Mouse (Mus musculus): Measurements from ENCODE around the gene Kdm5b. TPM values are rescaled to one million over a fixed set of nuclear protein-coding genes. Genes with fewer than 3 reads are reported as not detected.
A peak's percentile ranks its signal among the peaks of the same experiment; 100 is the strongest.
"Not testable (repeated sequence)": the region's sequence is repeated elsewhere in the genome, so short reads cannot be mapped to it uniquely, and the experiment has no call there.

Gene Kdm5b
- polyA plus RNA-seq (2015; fragmentation: Nextera tagmentation; extraction: Ambion mirVana): 99.4 and 103 TPM in 2 replicates

GRCm38 (mm10) chr1:134559976-134560375, at the start of gene Kdm5b:
Gene Kdm5b (plus strand): TSS chr1:134560171.
- no peak; the same call in 1 of the 2 replicates for ATAC-seq (ENCODE audit: low FRiP score)
- Histone ChIP-seq H3K27ac (peak within 1 kb of the TSS; percentile 97), H3K9me3 (no peaks in the 10 kb centered on the region), H3K9ac (peak within 1 kb of the TSS; percentile 100), H3K4me2 (peak within 1 kb of the TSS; percentile 78), H3K27me3 (no peaks in the 10 kb centered on the region), H3K4me1 (replicated peaks) (peaks cover 46% of the 10 kb centered on the region), H3K4me3 (peak within 1 kb of the TSS; percentile 100), H3K36me3 (no peaks in the 10 kb centered on the region)
- under 1% methylated on average over 34 of the region's 34 CpGs for WGBS

- no peak overlapping the region for H3K9ac ChIP-seq
- peak; percentile 41; the same call in 1 of the 2 replicates for ATAC-seq (ENCODE audit: low FRiP score)
- no peak overlapping the region for H3K4me2 ChIP-seq
- no peak overlapping the region for H3K4me3 ChIP-seq
- H3K27me3 ChIP-seq: peaks cover 33% of the 10 kb centered on the region
- peaks cover 21% of the 10 kb centered on the region for H3K36me3 ChIP-seq
- H3K27ac ChIP-seq: no peak overlapping the region
- WGBS: 40% methylated on average over 4 of the region's 4 CpGs
- peaks cover 32% of the 10 kb centered on the region for H3K4me1 ChIP-seq (replicated peaks)
- H3K9me3 ChIP-seq: no peaks in the 10 kb centered on the region
Observed at GRCm38 (mm10) chr1:134512183-134512582, 47.8 kb upstream of the Kdm5b start.

- 42% methylated on average over 6 of the region's 6 CpGs for WGBS
- no peak overlapping the region for H3K4me3 ChIP-seq
- ATAC-seq (ENCODE audit: low FRiP score): peak; percentile 41; the same call in 1 of the 2 replicates
Observed at GRCm38 (mm10) chr1:134512584-134512983, 47.4 kb upstream of the Kdm5b start.

DNA sequence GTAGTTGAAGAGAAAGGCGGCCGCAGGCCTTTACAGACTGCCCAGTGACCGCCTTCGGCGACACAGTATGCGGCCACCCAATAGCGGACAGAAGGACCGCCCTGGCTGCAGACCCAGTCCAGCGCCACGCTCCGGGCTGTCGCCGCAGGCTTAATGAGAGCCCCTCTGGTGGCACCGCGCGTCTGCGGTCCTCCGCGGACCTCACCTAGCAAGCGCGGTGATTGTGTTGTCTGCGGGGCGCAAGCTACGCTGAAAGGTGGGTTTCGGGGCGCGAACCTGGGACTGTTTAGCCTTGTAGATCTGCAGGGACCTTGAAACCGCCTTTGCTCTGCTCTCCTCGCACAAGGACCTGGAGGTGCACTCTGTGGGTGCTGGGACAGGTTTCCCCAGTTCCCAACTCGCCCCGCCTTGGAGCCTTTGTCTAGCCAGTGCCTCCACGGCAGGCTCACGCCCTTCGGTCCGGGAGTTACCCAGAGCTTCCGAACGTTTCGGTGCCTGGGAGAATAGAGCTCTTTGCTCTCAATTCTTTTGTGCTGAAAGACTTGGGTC, 46.6 kb upstream of the Kdm5b start:
- H3K4me3 ChIP-seq: peak overlapping the region; percentile 35
- peaks cover 9% of the 10 kb centered on the region for H3K36me3 ChIP-seq
- H3K9ac ChIP-seq: peak overlapping the region; percentile 66
- H3K27ac ChIP-seq: no peak overlapping the region
- no peak for ATAC-seq (ENCODE audit: low FRiP score)
- whole genome bisulfite sequencing: under 1% methylated on average over 38 of the region's 38 CpGs
- no peaks in the 10 kb centered on the region for H3K9me3 ChIP-seq
- H3K4me2 ChIP-seq: peak overlapping the region; percentile 59
- peaks cover 33% of the 10 kb centered on the region for H3K27me3 ChIP-seq
- H3K4me1 ChIP-seq (replicated peaks): peaks cover 32% of the 10 kb centered on the region

More at GRCm38 (mm10) chr1:134512584-134512983, 47.4 kb upstream of the Kdm5b start:
- no peak overlapping the region for H3K4me2 ChIP-seq
- no peak overlapping the region for H3K9ac ChIP-seq
- H3K27me3 ChIP-seq: peaks cover 33% of the 10 kb centered on the region
- H3K4me1 ChIP-seq (replicated peaks): peaks cover 32% of the 10 kb centered on the region
- H3K9me3 ChIP-seq: no peaks in the 10 kb centered on the region
- no peak overlapping the region for H3K27ac ChIP-seq
- peaks cover 17% of the 10 kb centered on the region for H3K36me3 ChIP-seq

- Histone ChIP-seq H3K36me3 (peaks cover 5% of the 10 kb centered on the region; the same call in 1 of the 2 replicates), H3K27ac (no peak overlapping the region), H3K9ac (peak overlapping the region; percentile 66; the same call in 1 of the 2 replicates), H3K4me2 (peak overlapping the region; percentile 59), H3K27me3 (peaks cover 33% of the 10 kb centered on the region), H3K9me3 (no peaks in the 10 kb centered on the region), H3K4me1 (replicated peaks) (peaks cover 32% of the 10 kb centered on the region), H3K4me3 (peak overlapping the region; percentile 35; the same call in 1 of the 2 replicates)
- no peak for ATAC-seq (ENCODE audit: low FRiP score)
- WGBS: 46% methylated on average over 16 of the region's 16 CpGs
Observed at GRCm38 (mm10) chr1:134513876-134514590, 45.9 kb upstream of the Kdm5b start.

GRCm38 (mm10) chr1:134515891-134516290, 44.1 kb upstream of the Kdm5b start:
- 81% methylated on average over 2 of the region's 2 CpGs for WGBS
- H3K4me1 ChIP-seq (replicated peaks): peaks cover 32% of the 10 kb centered on the region
- ATAC-seq (ENCODE audit: low FRiP score): no peak
- H3K27ac ChIP-seq: 0 out of 2 replicates have a peak overlapping the region, but pooled peaks have one; percentile 44
- H3K9ac ChIP-seq: no peak overlapping the region
- H3K4me2 ChIP-seq: no peak overlapping the region
- no peak overlapping the region for H3K4me3 ChIP-seq
- H3K9me3 ChIP-seq: no peaks in the 10 kb centered on the region
- peaks cover 33% of the 10 kb centered on the region for H3K27me3 ChIP-seq
- no peaks in the 10 kb centered on the region for H3K36me3 ChIP-seq

GRCm38 (mm10) chr1:134516491-134517198, 43.3 kb upstream of the Kdm5b start:
- H3K27ac ChIP-seq: 0 out of 2 replicates have a peak overlapping the region, but pooled peaks have one; percentile 44
- no peak overlapping the region for H3K4me2 ChIP-seq
- 23% methylated on average over 4 of the region's 4 CpGs for WGBS
- H3K9ac ChIP-seq: peak overlapping the region; percentile 19; the same call in 1 of the 2 replicates
- H3K4me3 ChIP-seq: no peak overlapping the region
- no peaks in the 10 kb centered on the region for H3K9me3 ChIP-seq
- H3K27me3 ChIP-seq: peaks cover 31% of the 10 kb centered on the region
- H3K4me1 ChIP-seq (replicated peaks): peaks cover 30% of the 10 kb centered on the region
- ATAC-seq (ENCODE audit: low FRiP score): no peak
- no peaks in the 10 kb centered on the region for H3K36me3 ChIP-seq

- Histone ChIP-seq H3K27me3 (peaks cover 24% of the 10 kb centered on the region), H3K4me1 (replicated peaks) (peaks cover 19% of the 10 kb centered on the region)
- not testable (repeated sequence) for ATAC-seq (ENCODE audit: low FRiP score); H3K4me3 ChIP-seq; H3K27ac ChIP-seq; H3K36me3 ChIP-seq; H3K4me2 ChIP-seq; H3K9me3 ChIP-seq; H3K9ac ChIP-seq
- 98% methylated on average over 14 of the region's 14 CpGs for WGBS
Observed at GRCm38 (mm10) chr1:134517841-134518240, 42.1 kb upstream of the Kdm5b start.

DNA sequence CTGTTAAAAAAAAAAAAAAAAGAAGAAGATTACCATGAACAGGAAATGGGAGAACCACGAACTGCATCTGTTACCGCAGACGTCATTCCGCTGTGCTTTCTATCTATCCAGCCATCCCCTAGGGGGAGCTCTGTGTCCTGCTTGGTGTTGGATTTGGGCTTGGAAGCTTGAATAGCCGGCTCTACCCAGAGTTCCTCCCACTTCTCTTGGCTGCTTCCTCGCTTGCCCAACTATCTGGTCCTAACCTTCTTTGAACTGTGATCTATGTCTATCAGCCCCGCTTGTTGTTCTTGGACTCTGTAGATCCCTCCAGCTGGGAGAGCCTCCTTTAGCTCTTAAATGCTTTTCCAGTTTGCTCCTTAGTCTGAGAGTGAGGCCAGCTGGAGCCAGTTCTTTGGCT, 41.3 kb upstream of the Kdm5b start:
- ATAC-seq (ENCODE audit: low FRiP score): no peak

DNA sequence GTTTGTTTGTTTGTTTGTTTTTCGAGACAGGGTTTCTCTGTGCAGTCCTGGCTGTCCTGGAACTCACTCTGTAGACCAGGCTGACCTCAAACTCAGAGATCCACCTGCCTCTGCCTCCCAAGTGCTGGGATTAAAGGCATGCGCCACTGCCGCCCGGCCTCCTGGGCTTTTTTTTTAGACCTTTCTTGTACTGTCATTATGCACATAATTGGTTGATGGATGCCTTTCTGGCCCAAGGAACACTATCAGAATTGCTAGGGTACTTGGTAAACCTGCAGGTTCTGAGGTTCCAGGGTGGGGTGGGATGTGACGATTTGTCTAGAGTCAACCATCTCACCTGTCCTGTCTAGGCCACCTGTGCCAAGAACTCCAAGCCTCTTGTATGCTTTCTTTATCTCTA, 40.8 kb upstream of the Kdm5b start:
- not testable (repeated sequence) for H3K27ac ChIP-seq; H3K4me2 ChIP-seq; H3K9ac ChIP-seq; H3K4me3 ChIP-seq; ATAC-seq (ENCODE audit: low FRiP score); H3K4me1 ChIP-seq (replicated peaks); H3K9me3 ChIP-seq; H3K36me3 ChIP-seq
- H3K27me3 ChIP-seq: peaks cover 12% of the 10 kb centered on the region
- 93% methylated on average over 5 of the region's 5 CpGs for WGBS

More for the DNA sequence above, 41.3 kb upstream of the Kdm5b start:
- H3K27me3 ChIP-seq: peaks cover 16% of the 10 kb centered on the region
- no peaks in the 10 kb centered on the region for H3K9me3 ChIP-seq
- H3K27ac ChIP-seq: no peak overlapping the region
- H3K9ac ChIP-seq: no peak overlapping the region
- no peak overlapping the region for H3K4me3 ChIP-seq
- 13% methylated on average over 7 of the region's 7 CpGs for WGBS
- peaks cover 11% of the 10 kb centered on the region for H3K4me1 ChIP-seq (replicated peaks)
- H3K4me2 ChIP-seq: no peak overlapping the region
- no peaks in the 10 kb centered on the region for H3K36me3 ChIP-seq

- Histone ChIP-seq H3K4me3 (no peak overlapping the region), H3K4me2 (no peak overlapping the region), H3K27ac (no peak overlapping the region), H3K9ac (no peak overlapping the region), H3K36me3 (no peaks in the 10 kb centered on the region), H3K9me3 (no peaks in the 10 kb centered on the region), H3K27me3 (peaks cover 3% of the 10 kb centered on the region; the same call in 1 of the 2 replicates), H3K4me1 (replicated peaks) (peaks cover 9% of the 10 kb centered on the region)
- 86% methylated on average over 8 of the region's 8 CpGs for WGBS
- no peak for ATAC-seq (ENCODE audit: low FRiP score)
Observed at GRCm38 (mm10) chr1:134520001-134520721, 39.8 kb upstream of the Kdm5b start.

Data from hindbrain, embryonic 13.5 days (tissue).